Mouse (Mus musculus): ENCODE data around the gene Polr2j.

The Polr2j gene

GRCm38 (mm10) chr5:136163807-136164474 lies 47.5 kb downstream of the Polr2j start:
- DNase-seq (ENCODE audit: extremely low spot score, low read depth, low spot score) = no peak

GRCm38 (mm10) chr5:136165246-136165645 lies 48.8 kb downstream of the Polr2j start:
- DNase-seq (ENCODE audit: extremely low spot score, low read depth, low spot score) = no peak

- no peak for DNase-seq (ENCODE audit: extremely low spot score, low read depth, low spot score)
Measured at GRCm38 (mm10) chr5:136167296-136167695, 50.9 kb downstream of the Polr2j start.

GRCm38 (mm10) chr5:136168071-136168470 lies 51.6 kb downstream of the Polr2j start:
- no peak for DNase-seq (ENCODE audit: extremely low spot score, low read depth, low spot score)

- DNase-seq (ENCODE audit: extremely low spot score, low read depth, low spot score) = no peak
Measured at GRCm38 (mm10) chr5:136169626-136170511, 53.4 kb downstream of the Polr2j start.

- peak; percentile 35 for DNase-seq (ENCODE audit: extremely low spot score, low read depth, low spot score)
Measured at GRCm38 (mm10) chr5:136170512-136171362, 54.3 kb downstream of the Polr2j start, which contains the start of gene Orai2. Orai2 (minus strand) TSS chr5:136170713.

- DNase-seq (ENCODE audit: extremely low spot score, low read depth, low spot score) = no peak
Measured at GRCm38 (mm10) chr5:136171363-136172341, 55.2 kb downstream of the Polr2j start.
